Mouse (Mus musculus) CD4-positive helper T cell, adult 2 months (primary cell): ENCODE measurements around the gene Apof.
"Not testable (repeated sequence)": the region's sequence is repeated elsewhere in the genome, so short reads cannot be mapped to it uniquely, and the experiment has no call there.

ENCODE experiments used
- DNase-seq: peaks from one replicate; pipeline ENCODE4 v3.0.0-alpha.2; 2012; ENCODE audit warnings: low read depth, missing footprints, low spot score

Apof gene

DNA sequence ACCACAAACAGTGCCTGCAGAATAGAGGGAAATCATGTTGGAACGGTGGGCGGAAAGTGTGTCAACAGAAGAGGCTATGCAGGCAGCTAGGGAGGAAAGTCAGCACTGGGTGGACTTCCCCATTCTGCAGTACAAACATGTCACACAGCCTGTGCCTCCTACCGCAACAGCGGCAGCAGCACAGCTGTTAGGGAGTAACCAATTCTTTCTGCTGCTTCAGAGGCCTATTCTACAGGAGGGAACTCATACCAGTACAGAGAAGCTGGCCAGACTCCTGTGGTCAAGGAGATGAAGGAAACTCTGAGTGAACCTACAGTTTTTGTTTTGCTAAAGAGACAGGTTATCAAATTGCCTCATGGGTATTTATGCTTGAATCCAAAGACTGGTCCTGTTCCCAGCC, 9.5 kb upstream of the Apof start:
- no peak for DNase-seq

DNA sequence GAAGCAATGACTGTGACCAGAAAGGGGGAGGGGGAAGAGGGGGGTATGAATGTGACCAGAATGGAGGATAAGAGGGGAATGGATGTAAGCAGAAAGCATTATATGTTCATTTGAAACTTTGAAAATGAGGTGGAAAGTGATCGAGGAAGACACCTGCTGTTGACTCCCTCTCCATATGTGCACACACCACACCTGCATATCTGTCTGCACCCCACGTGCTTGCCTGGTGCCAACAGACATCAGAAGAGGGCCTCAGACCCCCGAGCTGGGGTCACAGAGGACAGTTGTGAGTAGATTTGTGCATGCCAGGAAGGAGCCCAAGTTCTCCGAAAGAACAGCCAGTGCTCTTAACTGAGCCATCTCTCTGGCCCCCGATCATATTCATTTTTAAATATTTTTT, 8.5 kb upstream of the Apof start:
- DNase-seq = no peak

DNA sequence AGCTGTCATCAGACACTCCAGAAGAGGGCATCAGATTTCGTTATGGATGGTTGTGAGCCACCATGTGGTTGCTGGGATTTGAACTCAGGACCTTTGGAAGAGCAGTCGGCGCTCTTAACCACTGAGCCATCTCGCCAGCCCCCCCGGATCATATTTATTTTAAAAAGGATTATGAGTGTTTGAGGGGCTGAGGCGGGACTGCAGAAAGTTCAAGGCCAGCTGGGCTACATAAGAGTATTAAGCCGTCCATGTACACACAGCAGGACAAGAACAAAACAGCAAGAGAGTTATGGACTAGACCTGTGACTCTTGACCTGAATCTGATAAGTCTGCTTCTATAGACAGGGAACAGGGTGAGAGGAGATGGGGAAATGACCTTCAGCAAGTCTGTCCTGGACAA, 8.1 kb upstream of the Apof start:
- not testable (repeated sequence) for DNase-seq

DNA sequence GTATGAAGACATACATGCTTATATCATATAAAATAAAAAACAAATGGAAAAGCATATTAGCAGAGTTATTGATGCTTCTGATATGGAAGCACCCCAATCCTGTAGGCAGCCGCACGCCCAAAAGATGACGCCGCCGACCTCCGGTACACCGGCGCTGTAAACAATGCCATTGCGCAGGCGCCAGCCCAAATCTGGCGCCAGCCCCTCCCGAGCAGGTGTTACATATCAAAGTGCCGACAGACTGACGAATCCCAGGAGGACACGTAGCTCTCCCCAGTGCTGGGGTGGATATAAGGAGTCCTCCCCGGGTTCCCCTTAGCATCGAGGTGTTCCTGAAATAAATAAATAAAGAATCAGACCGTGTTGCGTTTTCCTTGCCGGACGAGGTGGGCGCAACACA, 6.2 kb upstream of the Apof start:
- no peak for DNase-seq

DNA sequence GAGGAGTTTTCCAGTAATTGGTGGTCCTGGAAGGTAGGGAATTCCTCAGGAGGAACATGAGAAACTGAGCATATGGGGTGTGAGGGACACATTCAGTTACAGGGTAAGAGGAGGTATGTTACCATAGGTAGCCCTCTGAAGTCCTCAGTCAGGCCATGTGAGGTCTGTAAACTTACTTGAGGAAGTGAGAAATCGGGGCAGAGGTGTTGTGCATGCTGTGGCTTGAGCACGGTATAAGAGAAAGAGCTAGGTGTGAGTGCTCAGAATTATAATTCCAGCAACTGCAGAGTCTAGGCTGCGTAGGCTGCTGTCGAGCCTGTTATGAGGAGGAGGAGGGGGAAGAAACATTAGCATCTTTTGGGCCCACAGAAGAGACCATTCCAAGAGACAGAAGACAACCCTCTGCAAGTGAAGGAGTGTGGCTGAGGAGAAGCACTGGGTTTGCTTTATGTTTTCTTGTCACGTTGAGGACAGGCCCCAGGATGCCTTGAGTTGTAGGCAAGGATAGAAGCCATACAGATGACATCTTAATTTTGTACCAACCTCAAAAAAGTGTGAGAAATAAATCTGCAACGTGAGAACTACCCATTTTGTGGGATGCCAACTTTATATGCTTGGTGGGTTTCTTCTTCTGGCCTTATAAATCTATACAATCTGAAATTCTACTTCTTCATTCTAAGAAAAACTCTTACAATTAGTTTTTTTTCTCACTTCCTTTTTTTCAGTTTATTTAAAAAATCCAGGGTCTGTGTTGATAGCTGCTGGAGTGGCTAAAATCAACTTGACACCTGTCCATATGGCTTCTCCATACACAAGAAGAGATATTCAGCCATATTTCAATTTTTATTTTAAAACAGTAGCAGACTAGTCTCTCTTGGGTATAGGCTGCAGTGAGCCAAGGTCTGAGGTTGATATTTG, 4.8 kb upstream of the Apof start:
- DNase-seq = no peak

DNA sequence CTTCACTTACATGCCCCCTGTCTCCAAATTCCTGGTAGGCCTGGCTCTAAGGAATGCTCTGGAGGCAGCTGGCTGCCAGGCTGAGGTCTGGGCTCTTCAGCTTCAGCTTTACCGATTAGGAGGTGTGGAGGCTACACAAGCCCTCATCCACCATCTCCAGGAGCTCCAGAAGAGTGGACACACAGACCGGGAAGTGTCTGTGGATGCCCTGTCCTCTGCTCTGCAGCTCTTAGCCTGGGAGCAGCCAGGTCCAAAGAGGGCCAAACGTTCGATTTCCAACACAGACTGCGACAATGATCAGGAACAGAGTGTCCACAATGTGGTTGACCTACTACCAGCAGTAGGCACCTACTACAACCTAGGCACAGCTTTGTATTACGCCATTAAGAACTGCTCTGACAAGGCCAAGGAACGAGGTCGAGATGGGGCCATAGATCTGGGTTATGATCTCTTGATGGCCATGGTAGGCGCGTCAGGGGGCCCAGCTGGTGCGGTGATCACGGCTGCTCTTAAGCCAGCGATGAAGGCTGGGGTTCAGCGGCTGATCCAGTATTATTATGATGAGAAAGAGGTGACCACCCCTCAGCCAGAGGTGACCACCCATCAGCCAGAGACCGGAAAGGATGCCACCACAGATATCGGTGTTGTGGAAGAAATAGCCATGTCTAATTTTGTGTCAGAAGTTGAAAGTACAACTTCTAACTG, 887 bp downstream of the Apof start:
- no peak for DNase-seq

DNA sequence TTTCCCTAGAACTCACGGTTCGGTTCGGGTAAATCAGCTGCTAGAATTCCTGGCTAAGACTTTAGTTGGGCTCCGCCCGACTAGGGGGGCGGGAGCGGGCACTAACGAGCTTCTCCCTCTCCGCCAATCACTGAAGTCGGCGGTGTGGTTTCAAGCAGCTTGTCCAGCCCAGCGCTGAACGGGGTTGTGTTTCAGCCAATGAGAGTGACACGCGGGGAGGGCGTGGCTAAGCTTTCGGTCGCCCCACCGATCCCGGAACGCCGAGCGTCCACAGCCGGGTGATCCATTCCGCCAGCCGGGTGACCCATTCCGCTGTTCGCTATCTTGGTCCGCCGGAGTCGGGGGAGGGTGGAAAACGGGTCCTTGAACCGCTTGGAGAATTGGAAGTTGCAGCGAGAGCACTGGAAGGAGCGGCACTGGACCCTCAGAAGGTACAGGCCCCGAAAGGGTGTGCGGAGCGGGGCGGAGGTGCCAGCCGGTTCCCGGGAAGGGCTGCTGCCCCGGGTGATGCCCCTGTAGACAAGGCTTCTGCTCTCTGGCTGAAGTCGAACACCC, 1.9 kb downstream of the Apof start, which contains the start of gene Stat2:
TSS of gene Stat2 (plus strand) at position 273 of the 555 bp plus-strand sequence.
- DNase-seq = peak; percentile 96

DNA sequence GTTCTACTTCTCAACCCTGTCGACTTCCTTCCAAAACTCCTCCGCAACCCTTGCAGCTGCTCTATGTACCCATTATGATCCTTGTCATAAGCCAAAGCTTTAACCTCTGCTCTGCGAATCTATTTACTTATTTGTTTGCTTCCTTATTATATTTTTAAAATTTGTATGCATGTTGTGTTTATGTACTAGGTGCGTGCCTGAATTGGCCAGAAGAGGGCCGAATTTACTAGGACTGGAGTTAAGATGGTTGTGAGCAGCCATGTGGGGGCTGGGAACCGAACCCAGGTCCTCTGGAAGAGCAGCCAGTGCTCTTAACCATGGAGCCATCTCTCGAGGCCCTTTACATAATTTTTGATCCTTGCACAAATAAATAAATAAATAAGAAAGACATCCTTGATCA, 2.4 kb downstream of the Apof start:
- DNase-seq = no peak

DNA sequence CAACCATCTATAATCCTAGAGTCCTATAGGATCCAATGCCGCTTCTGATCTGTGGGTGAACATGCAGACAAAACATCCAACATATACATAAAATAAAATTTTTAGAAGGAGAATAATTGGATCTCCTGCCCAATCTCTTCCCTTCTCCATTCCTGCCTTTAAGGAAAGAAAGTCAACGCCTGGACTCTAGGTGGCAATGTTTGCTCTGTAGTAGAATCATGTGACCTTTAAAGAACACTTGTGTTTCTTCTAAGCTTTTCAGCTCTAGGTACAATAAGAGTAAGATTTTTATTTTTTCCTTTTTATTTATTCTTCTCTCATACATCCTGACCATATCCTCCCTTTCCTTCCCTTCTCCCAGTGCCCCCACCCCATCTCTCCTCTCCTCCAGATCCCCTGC, 3.4 kb downstream of the Apof start:
- no peak for DNase-seq

DNA sequence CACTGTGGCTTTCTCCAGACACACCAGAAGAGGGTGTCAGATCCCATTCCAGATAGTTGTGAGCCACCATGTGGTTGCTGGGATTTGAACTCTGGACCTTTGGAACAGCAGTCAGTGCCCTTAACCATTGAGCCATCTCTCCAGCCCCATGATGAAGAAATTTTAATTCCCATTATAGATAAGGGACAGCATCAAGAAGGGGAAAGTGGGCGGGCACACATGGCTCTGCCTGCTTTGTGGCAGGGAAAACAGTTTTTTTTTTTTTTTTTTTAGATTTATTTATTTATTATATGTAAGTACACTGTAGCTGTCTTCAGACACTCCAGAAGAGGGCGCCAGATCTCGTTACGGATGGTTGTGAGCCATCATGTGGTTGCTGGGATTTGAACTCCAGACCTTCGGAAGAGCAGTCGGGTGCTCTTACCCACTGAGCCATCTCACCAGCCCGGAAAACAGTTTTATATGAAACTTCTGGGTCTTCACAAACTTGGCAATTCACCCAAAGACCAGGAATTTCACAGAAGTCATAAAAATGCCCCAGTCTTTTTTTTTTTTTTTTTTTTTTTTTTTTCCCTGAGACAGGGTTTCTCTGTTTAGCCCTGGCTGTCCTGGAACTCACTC, 4.5 kb downstream of the Apof start:
- not testable (repeated sequence) for DNase-seq

DNA sequence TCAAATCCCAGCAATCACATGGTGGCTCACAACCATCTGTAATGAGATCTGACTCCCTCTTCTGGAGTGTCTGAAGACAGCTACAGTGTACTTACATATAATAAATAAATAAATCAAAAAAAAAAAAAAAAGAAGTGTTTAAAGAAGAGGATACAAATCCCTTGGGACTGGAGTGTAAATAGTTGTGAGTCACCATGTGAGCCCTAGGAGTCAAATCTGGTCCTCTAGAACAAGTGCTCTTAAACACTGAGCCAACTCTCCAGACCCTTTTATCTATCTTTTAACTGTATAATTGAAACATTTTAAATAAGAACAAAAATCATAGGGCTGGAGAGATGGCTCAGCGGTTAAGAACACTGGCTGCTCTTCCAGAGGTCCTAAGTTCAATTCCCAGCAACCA, 6.9 kb downstream of the Apof start:
- not testable (repeated sequence) for DNase-seq

DNA sequence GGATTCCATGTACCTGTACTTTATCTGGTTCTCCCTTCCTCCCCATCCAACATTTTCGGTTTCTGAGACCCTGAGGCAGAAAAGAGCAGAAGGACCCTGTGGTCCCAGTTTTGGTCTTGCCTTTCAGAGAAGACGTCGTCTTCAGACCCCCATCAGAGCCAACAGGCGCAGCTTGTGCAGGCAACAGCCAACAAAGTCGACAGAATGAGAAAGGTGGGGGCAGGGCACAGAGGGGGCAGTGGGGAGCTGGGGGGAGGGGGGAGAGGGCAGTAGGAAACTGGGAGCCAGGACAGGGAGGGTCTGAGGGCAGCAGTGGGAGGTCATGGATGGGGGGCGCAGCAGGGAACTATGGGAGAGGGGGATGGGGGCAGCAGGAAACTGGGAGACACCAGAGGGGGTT, 9.7 kb downstream of the Apof start:
- no peak for DNase-seq

DNA sequence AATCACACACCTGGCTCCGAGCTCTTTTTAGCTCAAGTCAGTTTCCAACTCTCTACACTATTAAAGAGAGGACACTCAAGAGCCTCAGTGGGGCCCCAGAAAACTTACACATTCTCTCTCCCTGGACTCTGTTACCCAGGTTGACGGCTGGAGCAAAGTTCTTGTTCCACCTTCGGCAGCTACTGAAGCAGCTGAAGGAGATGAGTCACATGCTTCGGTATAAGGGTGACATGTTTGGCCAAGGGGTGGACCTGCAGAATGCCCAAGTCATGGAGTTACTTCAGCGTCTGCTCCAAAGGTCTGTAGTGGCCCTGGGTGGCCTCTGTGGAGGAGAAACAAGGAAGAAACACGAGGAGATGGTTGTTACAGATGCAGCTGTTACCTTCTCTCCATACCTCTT, 12.5 kb downstream of the Apof start:
- DNase-seq = no peak

DNA sequence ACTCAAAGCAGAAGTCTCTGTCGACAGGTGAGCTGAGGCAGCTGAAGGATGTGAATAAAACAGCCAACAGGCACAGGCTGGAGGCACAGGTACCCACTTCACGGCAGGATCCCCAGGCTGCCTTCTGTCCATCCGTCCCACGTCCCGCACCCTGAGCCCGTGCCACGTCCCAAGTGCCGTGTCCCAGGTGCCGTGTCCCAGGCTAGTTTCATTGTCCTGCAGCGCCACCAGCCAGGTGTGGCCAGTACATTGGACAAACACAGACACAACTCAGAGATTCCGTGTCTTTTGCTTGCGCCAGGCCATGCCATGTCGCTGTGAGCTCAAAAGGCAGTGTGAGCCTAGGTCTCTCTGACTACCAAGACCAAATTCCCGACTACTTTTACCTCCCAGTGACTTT, 13.2 kb downstream of the Apof start:
- no peak for DNase-seq

DNA sequence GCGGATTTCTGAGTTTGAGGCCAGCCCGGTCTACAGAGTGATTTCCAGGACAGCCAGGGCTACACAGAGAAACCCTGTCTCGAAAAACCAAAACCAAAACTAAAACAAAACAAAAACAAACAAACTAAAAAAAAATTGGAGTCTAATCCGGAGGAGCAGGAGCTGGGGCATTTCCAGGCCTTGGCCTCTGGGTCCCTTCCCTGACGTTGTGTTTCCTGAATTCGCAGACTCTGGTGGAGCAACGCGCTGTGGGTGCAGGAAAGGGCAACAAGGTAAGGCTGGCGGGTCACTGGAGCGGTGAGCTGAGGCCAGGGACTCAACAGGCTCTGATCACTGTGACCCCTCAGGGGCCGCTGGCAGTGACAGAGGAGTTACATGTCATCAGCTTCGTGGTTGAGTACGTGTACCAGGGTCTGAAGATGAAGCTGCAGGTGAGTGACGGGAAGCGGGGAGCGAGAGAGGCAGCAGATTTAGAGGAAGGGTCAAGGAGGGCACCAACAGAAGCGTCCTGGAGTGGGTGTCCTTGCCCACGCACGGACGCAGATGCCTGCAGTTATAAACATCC, 14.5 kb downstream of the Apof start:
- no peak for DNase-seq

DNA sequence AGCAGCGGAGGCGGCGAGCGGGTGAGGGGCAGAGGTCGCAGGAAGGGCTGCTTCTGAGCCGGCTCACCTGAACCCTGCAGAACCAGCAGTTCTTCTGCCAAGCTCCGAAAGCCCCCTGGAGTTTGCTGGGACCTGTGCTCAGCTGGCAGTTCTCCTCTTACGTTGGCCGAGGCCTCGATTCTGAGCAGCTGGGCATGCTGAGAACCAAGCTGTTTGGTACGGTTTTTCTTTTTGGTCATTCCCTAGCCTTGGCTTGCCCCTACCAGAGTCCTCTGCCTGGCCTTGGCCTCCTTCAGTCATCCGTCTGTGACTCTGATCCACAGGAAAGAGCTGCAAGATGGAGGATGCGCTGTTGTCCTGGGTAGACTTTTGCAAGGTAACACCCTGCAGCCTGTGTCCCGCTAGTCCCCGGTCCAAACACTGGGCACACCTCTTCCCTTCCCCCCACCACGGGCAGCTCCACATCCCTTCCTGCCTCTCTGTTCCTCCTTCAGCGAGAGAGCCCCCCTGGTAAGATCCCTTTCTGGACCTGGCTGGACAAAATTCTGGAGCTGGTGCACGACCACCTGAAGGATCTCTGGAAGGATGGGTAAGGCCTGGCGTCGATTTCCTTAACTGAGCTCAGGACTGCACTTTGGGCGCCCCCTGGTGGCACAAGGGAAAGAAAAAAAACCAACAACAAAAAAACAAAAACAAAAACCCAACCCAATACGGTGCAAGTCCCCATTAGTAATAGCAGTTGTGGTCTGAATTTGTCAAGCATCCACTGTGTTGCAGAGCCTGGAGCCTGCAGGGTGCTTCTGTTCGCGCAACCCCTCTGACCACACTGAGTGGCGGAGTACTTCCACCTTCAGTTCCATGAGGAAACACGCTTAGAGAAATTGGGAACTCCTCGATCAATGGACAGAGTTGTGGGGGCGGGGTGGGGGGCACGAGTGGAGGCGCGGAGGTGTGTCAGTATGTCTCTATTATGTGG, 15.4 kb downstream of the Apof start:
- DNase-seq = peak; percentile 69

DNA sequence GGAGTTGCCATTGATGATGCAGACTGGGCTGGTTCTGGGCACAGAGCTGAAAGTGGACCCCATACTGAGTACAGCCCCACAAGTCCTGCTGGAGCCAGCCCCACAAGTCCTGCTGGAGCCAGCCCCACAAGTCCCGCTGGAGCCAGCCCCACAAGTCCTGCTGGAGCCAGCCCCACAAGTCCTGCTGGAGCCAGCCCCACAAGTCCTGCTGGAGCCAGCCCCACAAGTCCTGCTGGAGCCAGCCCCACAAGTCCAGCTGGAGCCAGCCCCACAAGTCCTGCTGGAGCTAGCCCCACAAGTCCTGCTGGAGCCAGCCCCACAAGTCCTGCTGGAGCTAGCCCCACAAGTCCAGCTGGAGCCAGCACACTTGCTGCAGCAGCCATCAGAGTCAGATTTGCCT, 22.1 kb downstream of the Apof start:
- DNase-seq = not testable (repeated sequence)

DNA sequence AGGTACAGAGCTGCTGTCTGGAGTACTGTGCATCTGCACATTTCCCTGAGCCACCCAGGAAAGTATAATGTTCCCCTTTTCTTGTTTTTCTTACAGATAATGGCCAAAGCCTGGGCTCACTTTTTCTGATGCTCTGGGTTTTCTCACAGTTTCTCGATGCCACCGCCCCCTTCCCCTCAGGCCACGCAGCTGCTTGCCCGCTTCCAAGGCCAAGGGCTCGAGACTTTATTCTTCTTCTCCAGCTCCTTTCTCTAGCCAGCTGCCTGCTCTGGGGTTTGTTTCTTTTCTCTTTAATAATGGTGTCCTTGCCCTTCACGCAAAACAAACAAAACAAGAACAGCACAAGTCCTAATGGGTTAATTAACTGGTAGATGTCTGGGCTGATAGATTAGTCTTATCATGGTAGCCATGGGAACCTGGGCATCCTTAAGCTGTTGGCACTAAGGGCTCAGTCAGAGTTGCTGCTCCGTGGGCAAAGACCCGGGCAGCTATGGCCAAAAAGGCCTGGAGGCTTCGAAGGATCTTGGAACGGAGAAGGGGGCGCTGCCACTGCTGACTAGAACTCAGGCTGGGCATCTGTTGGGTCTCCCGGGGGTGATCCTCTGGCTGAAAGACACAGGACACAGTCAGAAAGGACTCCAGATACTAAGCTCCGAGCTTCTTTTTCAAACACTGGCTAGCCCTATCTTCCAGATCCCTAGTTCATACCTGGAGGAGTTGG, 28.1 kb downstream of the Apof start:
- DNase-seq = no peak

DNA sequence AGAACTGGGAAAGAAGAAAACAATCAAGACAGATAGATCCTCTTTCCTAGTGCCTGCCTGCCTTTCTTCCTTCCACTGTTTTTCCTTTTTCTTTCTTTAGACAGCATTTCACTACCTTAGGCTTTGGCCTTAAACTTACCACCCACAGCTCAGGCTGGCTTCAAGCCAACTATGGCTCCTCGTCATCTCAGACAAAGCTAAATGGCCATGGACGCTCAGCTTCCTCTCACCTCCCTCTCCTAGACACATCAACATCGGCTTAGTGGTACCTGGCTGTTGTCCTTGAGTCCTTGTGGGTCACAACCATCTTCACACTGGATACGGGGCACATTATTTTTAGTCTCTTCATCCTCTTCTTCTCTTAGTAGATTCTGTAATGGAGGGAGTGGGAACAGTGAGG, 28.8 kb downstream of the Apof start:
- DNase-seq = no peak

DNA sequence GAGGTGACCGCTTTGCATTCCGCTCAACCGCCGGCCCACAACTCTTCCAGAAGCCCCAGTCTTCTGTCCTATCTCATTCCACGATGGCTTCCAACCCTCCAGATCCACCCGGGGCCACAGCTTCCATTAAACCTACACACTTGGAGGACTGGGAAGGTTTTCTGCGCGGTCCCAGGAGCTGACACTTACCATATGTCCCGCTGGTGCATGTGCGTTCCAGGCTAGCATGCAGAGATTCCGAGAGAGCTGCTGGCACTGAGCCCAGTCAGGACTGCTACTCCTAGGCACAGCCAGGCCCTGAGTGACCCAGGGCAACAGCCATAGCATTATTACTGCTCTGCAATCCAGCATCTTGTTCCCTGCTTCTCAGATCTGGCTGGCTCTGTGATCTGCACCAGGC, 29.2 kb downstream of the Apof start:
- no peak for DNase-seq
